Mouse (Mus musculus): ENCODE data around the gene Cmss1. TPM values are rescaled to one million over a fixed set of nuclear protein-coding genes. Genes with fewer than 3 reads are reported as not detected.

Cmss1 gene
- polyA plus RNA-seq, 1 experiment from 2014 or later: 27.5 TPM

DNA sequence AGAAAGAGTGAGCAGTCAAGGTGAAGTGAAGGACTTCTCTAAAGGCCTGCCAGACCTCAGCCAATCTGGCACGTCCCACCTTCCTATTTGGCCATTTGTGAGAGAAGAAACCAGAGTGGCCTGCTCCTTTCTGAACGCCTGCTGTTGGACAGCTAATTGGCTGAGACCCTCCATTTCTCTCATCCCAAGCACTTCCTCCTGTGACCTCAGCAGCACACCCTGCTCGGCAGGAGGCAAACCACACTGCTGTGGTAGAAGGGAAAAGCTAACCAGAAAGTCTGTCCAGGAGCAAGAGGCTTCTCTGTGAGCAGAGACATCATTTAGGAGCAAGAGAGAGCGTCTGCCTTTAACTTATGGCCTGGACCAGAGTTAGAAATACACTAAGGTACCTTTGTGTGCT lies 289.5 kb downstream of the Cmss1 start:
- no peak overlapping the region for H3K4me3 ChIP-seq
- WGBS: 68% methylated on average over 4 of the region's 4 CpGs
- H3K4me1 ChIP-seq (replicated peaks): peaks cover 8% of the 10 kb centered on the region; the same call in 1 of the 2 replicates
- H3K27me3 ChIP-seq (replicated peaks): no peaks in the 10 kb centered on the region
- ATAC-seq (ENCODE audit: insufficient number of reproducible peaks, low FRiP score): no peak
- no peak overlapping the region for H3K27ac ChIP-seq (ENCODE audit: poor library complexity, severe bottlenecking)
- H3K36me3 ChIP-seq: no peaks in the 10 kb centered on the region
- H3K4me2 ChIP-seq: no peak overlapping the region
- H3K9me3 ChIP-seq (replicated peaks): no peaks in the 10 kb centered on the region
- no peak overlapping the region for H3K9ac ChIP-seq

DNA sequence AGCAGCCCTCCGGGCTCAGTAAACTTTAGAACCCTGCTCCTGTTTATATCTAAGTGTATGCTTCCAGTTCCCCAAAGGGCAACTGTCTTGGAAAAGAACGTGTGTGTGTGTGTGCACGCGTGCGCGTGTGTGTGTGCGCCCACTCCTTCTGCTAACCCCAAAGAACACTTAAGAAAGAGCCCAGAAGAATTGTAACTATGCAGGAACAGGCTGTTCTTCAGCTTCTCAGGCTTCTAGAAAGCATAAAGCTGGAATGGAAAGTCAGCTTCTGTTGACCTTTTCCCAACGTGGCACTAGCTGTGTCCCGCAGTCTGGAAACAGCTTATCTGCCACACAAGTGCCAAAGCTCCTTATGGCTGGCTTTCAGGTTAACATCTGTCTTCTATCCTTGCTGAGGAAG lies 291.6 kb downstream of the Cmss1 start:
- ATAC-seq (ENCODE audit: insufficient number of reproducible peaks, low FRiP score): no peak
- Histone ChIP-seq H3K4me3 (no peak overlapping the region), H3K9ac (no peak overlapping the region), H3K9me3 (replicated peaks) (no peaks in the 10 kb centered on the region), H3K4me1 (replicated peaks) (peaks cover 8% of the 10 kb centered on the region; the same call in 1 of the 2 replicates), H3K27ac (ENCODE audit: poor library complexity, severe bottlenecking) (no peak overlapping the region), H3K4me2 (no peak overlapping the region), H3K27me3 (replicated peaks) (no peaks in the 10 kb centered on the region), H3K36me3 (no peaks in the 10 kb centered on the region)
- WGBS: 79% methylated on average over 9 of the region's 9 CpGs

DNA sequence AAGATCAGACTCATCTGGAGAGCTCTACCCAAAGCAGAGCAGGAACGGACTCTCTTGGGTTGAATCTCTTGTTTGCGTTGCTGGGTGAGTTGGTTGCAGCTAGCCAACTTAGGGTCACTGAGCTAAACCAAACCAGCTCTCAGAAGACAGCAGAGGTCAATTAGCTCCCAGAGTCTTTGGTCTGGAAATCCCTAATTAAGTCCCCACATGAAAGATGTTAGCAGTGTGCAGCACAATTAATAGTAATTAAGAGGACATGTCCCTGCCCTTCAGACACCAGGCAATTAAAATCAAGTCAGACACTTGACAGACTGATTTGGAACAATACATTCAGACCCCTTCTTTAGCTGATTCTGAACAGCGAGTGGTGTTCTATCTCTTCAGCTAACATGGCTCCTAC lies 292.4 kb downstream of the Cmss1 start:
- H3K27ac ChIP-seq (ENCODE audit: poor library complexity, severe bottlenecking): no peak overlapping the region
- ATAC-seq (ENCODE audit: insufficient number of reproducible peaks, low FRiP score): no peak
- H3K27me3 ChIP-seq (replicated peaks): no peaks in the 10 kb centered on the region
- H3K4me1 ChIP-seq (replicated peaks): peaks cover 8% of the 10 kb centered on the region; the same call in 1 of the 2 replicates
- H3K36me3 ChIP-seq: no peaks in the 10 kb centered on the region
- no peak overlapping the region for H3K9ac ChIP-seq
- H3K4me3 ChIP-seq: no peak overlapping the region
- H3K4me2 ChIP-seq: no peak overlapping the region
- no peaks in the 10 kb centered on the region for H3K9me3 ChIP-seq (replicated peaks)
- WGBS: 84% methylated on average over 3 of the region's 3 CpGs

DNA sequence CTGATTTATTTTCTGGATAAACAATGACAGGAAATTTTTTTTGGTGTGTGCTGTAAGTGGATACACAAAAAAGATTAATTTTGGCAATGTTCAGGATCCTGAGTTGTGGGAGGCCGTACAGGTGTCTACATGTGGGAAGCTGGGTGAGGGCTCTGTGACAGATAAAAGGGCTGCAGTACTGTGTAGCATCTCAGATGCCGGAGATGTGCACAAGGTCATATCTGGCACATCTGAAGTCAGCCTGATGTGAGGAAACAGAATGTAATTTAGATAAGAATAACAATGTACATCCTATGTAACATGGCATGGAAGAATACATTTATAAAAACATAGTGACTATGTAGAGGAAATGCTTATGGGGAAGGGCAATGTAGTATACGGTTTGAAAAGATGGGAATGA lies 293.2 kb downstream of the Cmss1 start:
- peaks cover 8% of the 10 kb centered on the region; the same call in 1 of the 2 replicates for H3K4me1 ChIP-seq (replicated peaks)
- H3K27me3 ChIP-seq (replicated peaks): no peaks in the 10 kb centered on the region
- H3K36me3 ChIP-seq: no peaks in the 10 kb centered on the region
- 79% methylated on average over 3 of the region's 3 CpGs for WGBS
- H3K9me3 ChIP-seq (replicated peaks): no peaks in the 10 kb centered on the region
- no peak overlapping the region for H3K4me2 ChIP-seq
- H3K9ac ChIP-seq: no peak overlapping the region
- ATAC-seq (ENCODE audit: insufficient number of reproducible peaks, low FRiP score): no peak
- no peak overlapping the region for H3K4me3 ChIP-seq
- no peak overlapping the region for H3K27ac ChIP-seq (ENCODE audit: poor library complexity, severe bottlenecking)

DNA sequence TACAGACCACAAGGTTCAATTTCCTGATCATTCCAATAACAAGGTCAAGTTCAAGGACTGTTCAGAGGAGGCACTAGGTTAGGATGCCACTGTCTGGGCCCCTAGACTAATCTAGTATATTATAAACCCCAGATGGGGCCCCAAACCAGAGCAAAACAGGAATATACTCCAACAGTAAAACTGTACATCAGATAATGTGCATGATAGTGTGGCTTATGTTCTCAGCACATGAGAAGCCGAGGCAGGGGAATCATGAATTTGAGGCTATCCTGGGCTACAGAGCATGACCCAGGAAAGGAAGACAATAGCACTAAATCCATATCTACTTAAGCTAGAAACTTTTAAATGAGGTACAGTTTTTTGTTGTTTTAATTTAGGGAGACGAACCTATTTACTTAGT lies 294.5 kb downstream of the Cmss1 start:
- Histone ChIP-seq H3K4me1 (replicated peaks) (peaks cover under 1% of the 10 kb centered on the region), H3K9me3 (replicated peaks) (no peaks in the 10 kb centered on the region), H3K4me2 (no peak overlapping the region), H3K9ac (no peak overlapping the region), H3K27ac (ENCODE audit: poor library complexity, severe bottlenecking) (no peak overlapping the region), H3K36me3 (no peaks in the 10 kb centered on the region), H3K4me3 (no peak overlapping the region), H3K27me3 (replicated peaks) (no peaks in the 10 kb centered on the region)
- ATAC-seq (ENCODE audit: insufficient number of reproducible peaks, low FRiP score): no peak
- 77% methylated on average over 2 of the region's 2 CpGs for WGBS

DNA sequence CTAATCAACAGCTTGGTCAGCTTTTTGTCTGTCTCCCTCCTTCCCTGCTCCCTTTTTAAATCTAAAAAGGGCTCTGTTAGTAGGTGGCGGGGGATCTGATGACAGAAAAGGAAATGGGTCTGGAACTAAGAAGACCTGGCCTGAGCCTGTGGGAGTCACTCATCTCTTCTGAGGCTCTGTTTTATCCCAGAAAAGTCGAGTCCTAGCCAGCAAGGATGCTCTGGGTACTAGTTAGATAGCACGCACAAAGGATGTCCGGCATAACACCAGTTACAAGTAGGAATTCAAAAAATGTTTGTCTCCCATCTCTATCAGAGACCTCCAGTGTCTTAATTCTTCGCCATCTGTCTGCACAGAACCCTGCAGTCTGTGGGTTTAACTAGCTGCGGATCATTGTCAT lies 301.2 kb downstream of the Cmss1 start:
- Histone ChIP-seq H3K9ac (no peak overlapping the region), H3K9me3 (replicated peaks) (no peaks in the 10 kb centered on the region), H3K36me3 (no peaks in the 10 kb centered on the region), H3K27me3 (replicated peaks) (no peaks in the 10 kb centered on the region), H3K4me1 (replicated peaks) (peaks cover 16% of the 10 kb centered on the region), H3K4me3 (no peak overlapping the region), H3K4me2 (no peak overlapping the region), H3K27ac (ENCODE audit: poor library complexity, severe bottlenecking) (no peak overlapping the region)
- 46% methylated on average over 6 of the region's 6 CpGs for whole genome bisulfite sequencing
- ATAC-seq (ENCODE audit: insufficient number of reproducible peaks, low FRiP score): no peak

DNA sequence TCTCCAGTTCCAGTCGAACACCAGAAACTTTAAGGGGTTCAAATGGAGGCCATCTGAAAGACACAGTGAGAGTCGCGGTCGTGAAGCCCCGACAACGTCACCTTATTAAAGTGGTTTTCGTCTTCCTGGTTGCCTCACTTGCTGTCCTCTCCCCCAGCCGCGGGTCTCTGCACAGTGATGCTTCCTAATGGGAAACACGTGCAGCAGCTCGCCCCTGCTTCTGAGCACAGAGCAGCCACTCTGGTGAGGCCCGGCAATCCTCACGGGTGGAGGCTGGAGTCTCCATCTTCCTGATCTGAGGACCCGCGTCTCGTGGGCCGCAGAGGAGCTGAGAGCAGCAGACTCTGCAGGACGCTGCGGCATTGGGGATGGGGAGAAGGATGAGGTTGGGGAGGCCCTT lies 302.9 kb downstream of the Cmss1 start:
- no peak for ATAC-seq (ENCODE audit: insufficient number of reproducible peaks, low FRiP score)
- no peak overlapping the region for H3K27ac ChIP-seq (ENCODE audit: poor library complexity, severe bottlenecking)
- H3K4me3 ChIP-seq: no peak overlapping the region
- WGBS: 71% methylated on average over 19 of the region's 19 CpGs
- no peak overlapping the region for H3K4me2 ChIP-seq
- H3K4me1 ChIP-seq (replicated peaks): peaks cover 16% of the 10 kb centered on the region
- no peaks in the 10 kb centered on the region for H3K27me3 ChIP-seq (replicated peaks)
- H3K36me3 ChIP-seq: no peaks in the 10 kb centered on the region
- no peaks in the 10 kb centered on the region for H3K9me3 ChIP-seq (replicated peaks)
- H3K9ac ChIP-seq: no peak overlapping the region

DNA sequence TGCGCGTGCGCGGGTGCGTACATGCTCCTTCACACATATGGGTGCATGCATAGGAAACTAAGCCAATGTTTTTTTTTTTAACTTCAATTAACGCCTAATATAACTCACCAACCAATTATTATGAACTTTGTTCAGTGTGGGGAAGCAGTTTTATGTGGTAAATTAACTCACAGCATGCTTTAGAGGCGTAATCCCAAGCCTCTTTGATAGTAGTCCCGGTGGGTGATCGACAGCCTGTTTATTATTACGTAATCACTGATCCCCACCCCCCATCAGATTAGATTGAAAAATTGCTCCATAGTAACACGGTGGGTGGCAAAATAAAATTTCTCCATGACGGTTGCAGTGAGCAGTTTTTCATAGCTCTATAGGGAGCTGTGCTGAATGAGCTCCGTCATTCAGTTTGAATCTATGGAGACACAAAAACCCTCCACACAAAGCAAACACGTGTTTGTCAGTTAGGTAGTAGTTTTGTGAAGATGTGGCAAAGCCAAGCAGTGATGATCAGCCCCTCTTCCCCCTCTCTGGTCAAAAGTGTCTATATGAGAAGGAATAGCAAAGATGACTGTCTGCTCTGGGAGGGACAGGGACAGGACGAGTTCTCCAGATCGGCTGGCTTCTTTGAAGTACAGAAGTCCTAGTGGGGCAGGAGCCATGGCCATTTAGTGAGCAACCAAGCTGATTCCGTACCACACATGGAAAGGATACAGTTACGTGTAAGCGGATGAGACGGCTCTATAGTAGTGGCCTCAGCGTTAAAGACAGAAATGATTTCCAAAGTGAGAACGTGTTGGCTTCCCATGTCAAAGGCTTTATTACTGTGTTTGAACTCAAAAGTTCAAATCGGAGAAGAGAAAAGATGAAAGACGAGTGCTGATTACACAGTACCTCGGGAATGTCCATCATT lies 303.6 kb downstream of the Cmss1 start:
- no peak for ATAC-seq (ENCODE audit: insufficient number of reproducible peaks, low FRiP score)
- H3K27ac ChIP-seq (ENCODE audit: poor library complexity, severe bottlenecking): no peak overlapping the region
- H3K4me2 ChIP-seq: no peak overlapping the region
- H3K27me3 ChIP-seq (replicated peaks): no peaks in the 10 kb centered on the region
- H3K9me3 ChIP-seq (replicated peaks): no peaks in the 10 kb centered on the region
- no peak overlapping the region for H3K9ac ChIP-seq
- H3K4me3 ChIP-seq: no peak overlapping the region
- whole genome bisulfite sequencing: 83% methylated on average over 25 of the region's 25 CpGs
- no peaks in the 10 kb centered on the region for H3K36me3 ChIP-seq
- H3K4me1 ChIP-seq (replicated peaks): peaks cover 16% of the 10 kb centered on the region

DNA sequence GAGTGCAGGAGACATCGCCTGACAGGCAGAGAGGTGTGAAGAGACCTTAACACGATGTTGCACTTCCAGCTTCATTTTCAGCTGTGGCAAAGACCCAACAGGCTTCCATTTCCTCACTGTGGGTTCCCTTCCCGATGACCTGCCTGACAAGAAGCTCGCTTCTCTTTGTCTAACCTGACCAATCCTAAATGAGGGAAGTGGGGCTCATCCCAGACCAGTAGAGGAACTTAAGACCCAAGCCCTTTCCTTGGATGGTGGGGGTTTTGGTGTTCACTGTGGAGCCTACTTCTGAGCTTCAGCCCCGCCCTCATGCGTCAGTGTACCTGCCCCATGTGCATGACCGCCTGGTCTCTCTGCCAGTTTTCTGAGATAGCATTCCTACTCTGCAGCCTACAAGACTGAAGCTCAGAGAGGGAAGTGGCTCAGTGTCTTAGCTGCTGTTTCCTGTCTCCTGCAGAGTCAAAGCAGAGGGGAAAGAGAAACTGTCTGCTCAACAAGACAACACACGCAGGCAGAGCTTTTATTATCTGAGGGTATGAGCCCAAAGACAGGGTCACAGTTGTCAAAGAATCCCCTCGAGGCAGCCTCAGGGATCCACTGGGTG lies 305.1 kb downstream of the Cmss1 start:
- peaks cover 12% of the 10 kb centered on the region; the same call in 1 of the 2 replicates for H3K4me1 ChIP-seq (replicated peaks)
- H3K9me3 ChIP-seq (replicated peaks): no peaks in the 10 kb centered on the region
- H3K36me3 ChIP-seq: no peaks in the 10 kb centered on the region
- no peak for ATAC-seq (ENCODE audit: insufficient number of reproducible peaks, low FRiP score)
- 63% methylated on average over 9 of the region's 9 CpGs for WGBS
- no peak overlapping the region for H3K27ac ChIP-seq (ENCODE audit: poor library complexity, severe bottlenecking)
- no peaks in the 10 kb centered on the region for H3K27me3 ChIP-seq (replicated peaks)
- no peak overlapping the region for H3K4me3 ChIP-seq
- no peak overlapping the region for H3K9ac ChIP-seq
- H3K4me2 ChIP-seq: no peak overlapping the region

DNA sequence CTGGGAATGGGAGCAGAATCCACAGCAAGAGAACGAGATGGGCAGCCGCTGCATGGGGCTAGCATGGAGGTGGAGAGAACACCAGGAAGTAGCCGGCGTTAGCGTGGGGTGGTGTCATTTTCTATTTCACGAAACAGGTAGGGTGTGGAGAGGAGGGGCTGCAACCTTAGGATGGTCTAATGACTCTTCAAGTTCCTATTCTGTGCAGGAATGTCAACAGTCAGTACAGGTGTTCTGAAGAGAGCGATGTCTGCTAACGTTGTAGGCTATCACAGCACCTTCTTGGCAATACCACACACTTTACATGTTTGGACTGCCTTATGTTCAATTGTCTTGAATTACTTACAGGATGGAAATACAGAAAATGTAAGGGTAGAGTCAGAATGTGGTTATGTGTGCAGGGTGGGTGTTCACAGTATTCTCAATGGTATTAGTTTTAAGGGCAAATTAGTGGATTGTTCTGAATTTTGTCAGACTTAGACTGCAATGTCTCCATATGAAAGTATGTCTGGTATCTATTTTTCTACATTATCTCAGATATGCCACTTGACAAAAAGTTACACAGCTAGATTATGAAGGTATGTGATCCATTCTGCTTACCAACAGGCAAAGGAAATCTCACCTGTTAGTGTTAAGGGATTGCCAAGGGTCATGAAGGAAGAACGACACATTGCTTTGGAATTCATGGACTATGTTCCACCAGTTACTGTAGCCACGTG lies 311.3 kb downstream of the Cmss1 start:
- Histone ChIP-seq H3K9ac (no peak overlapping the region), H3K4me2 (no peak overlapping the region), H3K27ac (ENCODE audit: poor library complexity, severe bottlenecking) (no peak overlapping the region), H3K9me3 (replicated peaks) (no peaks in the 10 kb centered on the region; the same call in 1 of the 2 replicates), H3K4me1 (replicated peaks) (no peaks in the 10 kb centered on the region; the same call in 1 of the 2 replicates), H3K27me3 (replicated peaks) (no peaks in the 10 kb centered on the region), H3K4me3 (no peak overlapping the region), H3K36me3 (no peaks in the 10 kb centered on the region)
- 79% methylated on average over 10 of the region's 10 CpGs for WGBS
- ATAC-seq (ENCODE audit: insufficient number of reproducible peaks, low FRiP score): no peak

DNA sequence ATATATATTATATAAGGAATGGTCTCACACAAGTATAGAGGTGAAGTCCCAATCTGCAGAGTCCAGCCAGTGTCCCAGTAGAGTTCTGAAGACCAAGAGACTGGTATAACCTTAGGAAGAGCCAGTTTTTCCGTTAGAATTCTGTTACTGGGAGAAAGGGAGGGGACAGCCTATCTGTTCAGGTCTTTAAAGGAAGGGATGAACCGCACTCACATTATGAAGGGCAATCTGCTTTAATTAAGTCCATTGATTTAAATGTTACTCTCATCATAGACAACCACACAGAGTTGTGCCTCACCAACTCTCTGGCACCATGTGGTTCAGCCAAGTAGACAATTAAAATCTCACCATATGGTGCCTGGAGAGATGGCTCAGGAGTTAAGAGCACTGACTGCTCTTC lies 313.9 kb downstream of the Cmss1 start, which contains the start of gene Tmem30c:
Gene Tmem30c (minus strand): TSS at position 101 of the 400 bp plus-strand sequence.
- H3K27ac ChIP-seq (ENCODE audit: poor library complexity, severe bottlenecking): no peak within 1 kb of the TSS
- no peak for ATAC-seq (ENCODE audit: insufficient number of reproducible peaks, low FRiP score)
- H3K4me2 ChIP-seq: no peak within 1 kb of the TSS
- H3K27me3 ChIP-seq (replicated peaks): no peaks in the 10 kb centered on the region
- no peak within 1 kb of the TSS for H3K9ac ChIP-seq
- WGBS: 63% methylated on average over 2 of the region's 2 CpGs
- no peaks in the 10 kb centered on the region for H3K36me3 ChIP-seq
- no peaks in the 10 kb centered on the region; the same call in 1 of the 2 replicates for H3K4me1 ChIP-seq (replicated peaks)
- H3K4me3 ChIP-seq: no peak within 1 kb of the TSS
- H3K9me3 ChIP-seq (replicated peaks): no peaks in the 10 kb centered on the region; the same call in 1 of the 2 replicates
